Mouse (Mus musculus) bone marrow macrophage, adult 2 months (primary cell): ENCODE measurements around the gene Peli1.

Experiments
- CTCF ChIP-seq: IDR thresholded peaks from 2 replicates; pipeline ENCODE4 v1.5.1; 2012; ENCODE audit warnings: low read depth, mild to moderate bottlenecking, low read length, moderate library complexity
- POLR2A ChIP-seq: IDR thresholded peaks from 2 replicates; pipeline ENCODE4 v1.6.1; 2012; ENCODE audit warnings: mild to moderate bottlenecking, low read depth, low read length, borderline replicate concordance

- TF ChIP-seq CTCF (no peak), POLR2A (no peak)
Observed at GRCm38 (mm10) chr11:21164994-21165560, 74.0 kb downstream of the Peli1 start.
